Mouse (Mus musculus) adrenal gland, adult 8-10 months (tissue): ENCODE measurements at regions not wholly inside any gene's neighbourhood (a gene's known extent, or its start where the extent isn't known, plus 50 kb on each side); places are given as distances from the start of the nearest gene placed in this dataset.

Experiments used
- DNase-seq: peaks from one replicate; pipeline ENCODE4 v3.0.0; 2022

GRCm38 (mm10) chr6:101048836-101049361 lies 215.5 kb downstream of the Ppp4r2 start:
- no peak for DNase-seq

DNA sequence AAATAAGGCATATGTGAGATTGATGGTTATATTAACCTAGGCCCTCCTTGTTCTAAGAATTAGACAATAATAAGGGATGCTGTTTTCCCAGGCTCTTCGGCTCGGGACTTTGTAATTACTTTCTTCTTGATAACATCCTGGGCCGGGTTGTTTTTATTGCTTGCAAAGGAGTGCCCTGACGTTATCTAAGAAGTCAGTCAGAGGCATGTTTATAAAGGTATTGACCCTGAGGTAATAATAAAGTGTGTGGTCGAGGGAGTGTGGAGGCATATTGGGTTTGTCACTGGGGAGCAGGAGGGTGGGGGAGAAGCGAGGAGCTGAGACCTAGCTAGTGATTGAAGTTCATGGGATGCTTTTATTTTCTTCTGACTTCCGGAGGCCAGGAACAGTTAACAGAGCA lies 221.5 kb downstream of the Ppp4r2 start:
- DNase-seq: no peak

- DNase-seq: no peak
These were observed 222.9 kb downstream of the Ppp4r2 start for GRCm38 (mm10) chr6:101056318-101056717.

DNA sequence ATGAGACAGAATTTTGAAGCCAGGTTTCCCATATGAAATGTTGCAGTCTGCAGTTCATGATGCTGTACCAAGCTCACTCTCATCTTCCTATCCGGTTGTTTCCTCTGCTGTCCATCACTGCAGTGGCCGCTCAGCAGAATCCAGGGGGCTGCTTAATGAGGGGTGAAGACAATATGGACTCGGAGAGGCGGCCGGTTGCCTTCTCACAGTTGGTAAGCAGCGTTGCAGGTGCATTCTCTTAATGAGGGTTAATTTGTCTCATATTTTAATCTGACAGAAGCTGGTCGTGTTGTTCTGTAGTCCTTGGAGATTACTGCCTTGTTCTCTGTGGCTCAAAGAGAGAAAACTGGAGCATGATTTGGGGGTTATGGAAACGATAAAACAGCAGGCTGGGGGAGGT lies 225.6 kb downstream of the Ppp4r2 start:
- DNase-seq: no peak

GRCm38 (mm10) chr6:101062186-101062585 lies 228.8 kb downstream of the Ppp4r2 start:
- DNase-seq: peak; percentile 25

GRCm38 (mm10) chr6:101075753-101076516 lies 242.5 kb downstream of the Ppp4r2 start:
- DNase-seq: no peak

- DNase-seq: no peak
These were observed 244.9 kb downstream of the Ppp4r2 start for GRCm38 (mm10) chr6:101078294-101078693.

- no peak for DNase-seq
These were observed 250.3 kb downstream of the Ppp4r2 start for GRCm38 (mm10) chr6:101083676-101084075.

- no peak for DNase-seq
These were observed 258.8 kb downstream of the Ppp4r2 start for GRCm38 (mm10) chr6:101092179-101092578.
